Mouse (Mus musculus): ENCODE data around the gene Rtraf. TPM values are rescaled to one million over a fixed set of nuclear protein-coding genes. Genes with fewer than 3 reads are reported as not detected.
"Not testable (repeated sequence)": the region's sequence is repeated elsewhere in the genome, so short reads cannot be mapped to it uniquely, and the experiment has no call there.

Rtraf gene
- 163 and 184 TPM in 2 replicates for polyA plus RNA-seq (2015; fragmentation: Nextera tagmentation; extraction: Ambion mirVana)

DNA sequence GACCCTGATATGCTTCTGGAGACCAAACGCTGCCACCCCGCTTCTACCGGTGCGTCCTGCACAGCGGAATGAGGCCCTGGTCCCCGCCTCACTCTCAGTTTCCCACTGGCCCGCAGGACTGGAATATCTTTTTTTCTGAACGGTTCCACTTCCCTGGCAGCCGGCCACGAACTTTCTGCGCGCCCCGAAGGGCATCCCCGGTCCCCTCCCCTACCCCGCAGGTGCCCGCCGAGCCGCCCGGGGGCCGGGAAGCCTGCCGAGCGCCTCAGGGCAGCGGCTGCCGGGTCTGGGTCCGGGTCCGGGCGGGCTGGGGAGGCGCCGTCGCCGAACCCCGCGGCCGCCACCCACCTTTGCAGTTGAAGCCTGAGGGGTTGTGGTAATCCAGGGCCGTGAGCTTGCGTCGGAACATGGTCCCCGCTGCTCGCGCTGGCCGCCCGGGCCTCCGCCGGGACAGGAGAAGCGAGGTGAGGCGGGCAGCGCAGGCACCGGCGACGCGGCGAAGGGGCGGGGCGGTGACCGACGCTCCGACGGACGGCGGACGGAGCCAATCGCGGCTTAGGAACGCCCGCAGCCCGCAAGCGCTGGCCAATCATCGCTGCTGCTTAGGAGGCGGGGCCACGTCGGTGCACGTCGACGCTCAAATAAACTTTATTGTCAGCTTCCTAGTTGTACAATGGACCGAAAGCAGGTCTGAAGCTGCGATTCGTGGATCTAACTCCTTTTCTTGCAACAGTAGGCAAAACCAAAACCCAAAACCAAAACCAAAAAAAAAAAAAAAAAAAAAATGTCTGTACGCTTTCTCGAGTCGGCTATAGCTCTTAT is at the start of gene Rtraf:
TSS of gene Rtraf (minus strand) at position 504 of the 822 bp plus-strand sequence.
- Histone ChIP-seq H3K36me3 (ENCODE audit: control insufficient read depth, insufficient read depth) (peaks cover 13% of the 10 kb centered on the region), H3K9me3 (ENCODE audit: control insufficient read depth, low read length) (no peaks in the 10 kb centered on the region), H3K4me1 (replicated peaks; ENCODE audit: control insufficient read depth, insufficient read depth, low read length) (peaks cover 31% of the 10 kb centered on the region), H3K4me2 (ENCODE audit: low read length) (peak within 1 kb of the TSS; percentile 93), H3K27ac (ENCODE audit: low read length) (peak within 1 kb of the TSS; percentile 90), H3K9ac (replicated peaks; ENCODE audit: low read depth, low read length) (peak within 1 kb of the TSS; percentile 92), H3K27me3 (replicated peaks; ENCODE audit: control insufficient read depth, insufficient read depth, low read length) (no peaks in the 10 kb centered on the region), H3K4me3 (replicated peaks; ENCODE audit: low read length) (peak within 1 kb of the TSS; percentile 98)
- 1% methylated on average over 72 of the region's 80 CpGs for WGBS
- peak; percentile 97 for ATAC-seq

DNA sequence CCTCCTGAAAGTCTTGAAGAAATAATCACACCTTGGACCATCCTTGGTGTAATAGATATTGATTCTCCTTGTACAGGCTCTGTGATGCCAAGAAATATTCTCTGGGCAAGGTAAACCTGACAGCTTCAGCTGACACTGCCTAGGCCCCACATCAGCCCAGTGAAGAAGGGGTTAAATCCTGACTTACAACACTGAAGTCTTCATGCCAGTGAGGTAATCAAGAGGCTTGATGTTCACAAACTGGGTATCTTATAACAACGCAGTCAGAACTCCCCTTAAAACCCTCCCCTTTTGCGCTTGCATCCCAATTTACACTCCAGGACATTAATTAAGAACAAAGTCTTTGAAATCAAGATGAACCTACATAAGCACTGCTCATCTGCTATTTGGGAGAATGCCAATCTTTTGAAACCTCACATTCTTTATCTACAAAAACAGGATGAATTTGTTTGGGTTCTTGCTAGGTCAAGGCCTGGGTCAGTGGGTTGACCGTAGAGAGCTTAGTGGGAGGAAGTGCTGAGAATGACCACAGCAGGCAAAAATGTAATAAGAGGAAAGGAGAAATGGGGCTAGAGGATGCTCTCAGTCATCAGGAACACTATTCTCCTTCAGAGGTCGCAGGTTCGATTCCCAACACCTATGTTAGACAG is 43.8 kb upstream of the Rtraf start:
- no peaks in the 10 kb centered on the region for H3K36me3 ChIP-seq (ENCODE audit: control insufficient read depth, insufficient read depth)

DNA sequence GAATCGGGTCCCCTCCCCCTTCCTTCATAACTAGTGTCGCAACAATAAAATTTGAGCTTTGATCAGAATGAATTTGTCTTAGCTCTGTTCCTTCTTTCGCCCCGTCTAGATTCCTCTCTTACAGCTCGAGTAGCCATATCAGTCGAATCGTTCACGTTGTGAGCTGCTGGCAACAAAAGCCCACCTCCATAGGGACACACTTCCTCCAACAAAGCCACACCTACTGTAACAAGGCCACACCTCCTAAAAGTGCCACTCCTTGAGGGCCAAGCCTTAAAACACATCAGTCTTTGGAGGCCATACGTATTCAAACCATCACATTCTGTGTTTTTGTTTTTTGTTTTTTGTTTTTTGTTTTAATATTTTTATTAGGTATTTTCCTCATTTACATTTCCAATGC is 41.5 kb upstream of the Rtraf start:
- H3K4me1 ChIP-seq (replicated peaks; ENCODE audit: control insufficient read depth, insufficient read depth, low read length); H3K27ac ChIP-seq (ENCODE audit: low read length); H3K9me3 ChIP-seq (ENCODE audit: control insufficient read depth, low read length); H3K9ac ChIP-seq (replicated peaks; ENCODE audit: low read depth, low read length); H3K4me3 ChIP-seq (replicated peaks; ENCODE audit: low read length); H3K36me3 ChIP-seq (ENCODE audit: control insufficient read depth, insufficient read depth); H3K4me2 ChIP-seq (ENCODE audit: low read length); H3K27me3 ChIP-seq (replicated peaks; ENCODE audit: control insufficient read depth, insufficient read depth, low read length); ATAC-seq: not testable (repeated sequence)
- WGBS, result 82% methylated on average over 9 of the region's 9 CpGs

More for the DNA sequence above, 43.8 kb upstream of the Rtraf start:
- Histone ChIP-seq H3K9ac (replicated peaks; ENCODE audit: low read depth, low read length) (no peak overlapping the region), H3K9me3 (ENCODE audit: control insufficient read depth, low read length) (no peaks in the 10 kb centered on the region), H3K4me3 (replicated peaks; ENCODE audit: low read length) (no peak overlapping the region), H3K4me1 (replicated peaks; ENCODE audit: control insufficient read depth, insufficient read depth, low read length) (0 out of 2 replicates have a peak, but pooled peaks cover 2% of the 10 kb centered on the region), H3K27ac (ENCODE audit: low read length) (no peak overlapping the region), H3K27me3 (replicated peaks; ENCODE audit: control insufficient read depth, insufficient read depth, low read length) (no peaks in the 10 kb centered on the region), H3K4me2 (ENCODE audit: low read length) (no peak overlapping the region)
- 64% methylated on average over 5 of the region's 5 CpGs for WGBS
- ATAC-seq, result no peak

DNA sequence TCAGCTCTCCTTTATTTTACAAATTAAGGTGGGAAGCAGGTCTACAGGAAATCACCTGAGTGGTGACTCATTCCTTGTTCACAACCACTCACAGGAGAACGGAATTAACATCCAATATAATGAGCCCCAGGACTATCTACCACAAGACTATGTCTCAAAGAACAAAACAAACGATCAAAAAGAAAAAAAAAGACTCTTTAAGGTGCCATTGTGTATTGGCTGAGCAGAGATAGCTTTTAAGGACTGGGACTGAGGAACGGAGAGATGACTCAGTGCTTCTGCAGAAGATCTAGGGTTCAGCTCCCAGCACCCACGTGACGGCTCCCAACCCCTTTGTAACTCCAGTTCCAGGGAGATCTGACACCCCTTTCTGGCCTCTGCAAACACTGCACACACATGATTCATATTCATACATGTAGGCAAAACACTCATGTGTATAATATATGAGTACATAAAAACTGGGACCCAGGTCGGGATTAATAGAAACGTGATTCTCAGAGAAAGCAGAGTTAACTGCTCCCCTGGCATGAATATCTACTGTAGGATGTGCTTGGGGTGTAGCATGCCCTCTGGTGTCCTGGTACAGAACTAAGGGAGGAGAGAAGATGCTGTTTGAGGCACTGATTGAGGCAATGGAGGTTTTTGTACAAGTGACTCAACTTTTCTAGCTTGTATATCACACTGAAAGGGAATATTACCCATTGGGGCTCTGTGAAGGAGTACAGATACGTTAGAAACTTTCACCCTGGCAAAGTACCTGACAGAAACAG is 37.9 kb upstream of the Rtraf start:
- H3K9ac ChIP-seq (replicated peaks; ENCODE audit: low read depth, low read length), result no peak overlapping the region
- no peaks in the 10 kb centered on the region for H3K9me3 ChIP-seq (ENCODE audit: control insufficient read depth, low read length)
- no peak overlapping the region for H3K4me3 ChIP-seq (replicated peaks; ENCODE audit: low read length)
- no peak overlapping the region for H3K4me2 ChIP-seq (ENCODE audit: low read length)
- H3K36me3 ChIP-seq (ENCODE audit: control insufficient read depth, insufficient read depth), result no peaks in the 10 kb centered on the region
- no peak for ATAC-seq
- H3K27ac ChIP-seq (ENCODE audit: low read length), result no peak overlapping the region
- peaks cover 4% of the 10 kb centered on the region for H3K4me1 ChIP-seq (replicated peaks; ENCODE audit: control insufficient read depth, insufficient read depth, low read length)
- WGBS, result 85% methylated on average over 8 of the region's 8 CpGs
- H3K27me3 ChIP-seq (replicated peaks; ENCODE audit: control insufficient read depth, insufficient read depth, low read length), result no peaks in the 10 kb centered on the region

DNA sequence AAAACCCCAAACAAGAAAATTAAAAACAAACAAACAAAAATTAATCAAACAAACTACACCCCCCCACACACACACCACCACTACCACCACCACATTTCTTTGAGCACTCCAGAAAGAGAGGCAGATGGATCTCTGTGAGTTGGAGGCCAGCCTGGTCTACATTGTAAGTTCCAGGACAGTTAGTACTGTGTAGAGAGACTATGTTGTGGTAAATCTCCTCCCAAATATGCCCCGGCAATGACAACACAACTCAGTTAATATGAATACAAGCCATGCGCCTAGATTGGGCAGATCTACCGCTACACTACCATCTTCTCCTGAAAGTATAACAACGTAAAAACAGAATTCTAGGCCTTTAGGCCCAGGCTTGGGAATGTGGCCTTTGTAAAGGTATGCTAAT is 36.7 kb upstream of the Rtraf start:
- no peaks in the 10 kb centered on the region for H3K27me3 ChIP-seq (replicated peaks; ENCODE audit: control insufficient read depth, insufficient read depth, low read length)
- ATAC-seq, result no peak
- H3K36me3 ChIP-seq (ENCODE audit: control insufficient read depth, insufficient read depth), result no peaks in the 10 kb centered on the region
- no peaks in the 10 kb centered on the region for H3K9me3 ChIP-seq (ENCODE audit: control insufficient read depth, low read length)
- no peak overlapping the region for H3K4me3 ChIP-seq (replicated peaks; ENCODE audit: low read length)
- no peak overlapping the region for H3K27ac ChIP-seq (ENCODE audit: low read length)
- no peak overlapping the region for H3K9ac ChIP-seq (replicated peaks; ENCODE audit: low read depth, low read length)
- WGBS, result 93% methylated on average over 4 of the region's 4 CpGs
- peaks cover 4% of the 10 kb centered on the region for H3K4me1 ChIP-seq (replicated peaks; ENCODE audit: control insufficient read depth, insufficient read depth, low read length)
- H3K4me2 ChIP-seq (ENCODE audit: low read length), result no peak overlapping the region

DNA sequence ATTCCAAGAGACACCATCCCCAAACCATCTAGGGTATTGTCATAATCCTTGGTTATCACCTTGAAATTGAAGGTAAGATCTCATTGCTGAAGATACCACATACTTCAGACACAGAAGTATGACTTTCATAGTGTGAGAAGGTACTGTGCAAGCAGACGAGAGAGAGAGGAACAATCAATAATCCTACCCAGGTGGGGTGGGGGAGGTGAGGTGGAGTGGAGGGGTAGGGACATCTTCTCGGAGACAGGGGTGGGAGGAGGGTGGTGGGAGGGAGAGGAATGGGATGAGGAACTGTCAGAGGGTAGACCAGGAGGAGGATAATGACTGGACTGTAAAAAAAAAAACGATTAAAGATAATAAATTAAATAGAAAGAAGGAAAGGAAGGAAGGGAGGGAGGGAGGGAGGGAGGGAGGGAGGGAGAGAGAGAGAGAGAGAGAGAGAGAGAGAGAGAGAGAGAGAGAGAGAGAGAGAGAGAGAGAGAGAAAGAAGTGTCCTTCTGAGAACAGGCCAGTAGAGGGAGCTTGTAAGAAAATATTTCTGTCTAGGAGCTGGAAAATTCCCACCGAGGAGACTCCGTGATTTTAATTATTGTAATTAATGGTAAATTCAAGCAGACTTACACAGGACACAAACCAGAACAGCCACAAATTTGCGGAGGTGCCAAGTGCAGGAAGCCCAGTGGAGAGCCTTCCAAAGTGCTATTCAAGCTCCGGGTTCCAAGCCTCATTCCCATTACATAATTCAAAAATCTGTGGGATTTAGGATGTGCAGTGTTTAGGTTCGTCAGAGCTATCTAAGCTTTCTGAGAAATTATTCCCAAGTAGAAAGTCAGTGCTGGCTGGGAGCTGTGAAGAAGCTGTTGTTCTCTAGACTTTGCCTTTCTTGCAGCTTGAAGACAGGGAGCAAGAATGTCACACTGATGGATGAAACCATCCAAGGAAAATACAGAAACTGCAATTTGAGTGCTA is 35.5 kb upstream of the Rtraf start:
- H3K27ac ChIP-seq (ENCODE audit: low read length), result no peak overlapping the region
- no peak overlapping the region for H3K4me3 ChIP-seq (replicated peaks; ENCODE audit: low read length)
- no peaks in the 10 kb centered on the region for H3K27me3 ChIP-seq (replicated peaks; ENCODE audit: control insufficient read depth, insufficient read depth, low read length)
- peak; percentile 45 for ATAC-seq
- no peaks in the 10 kb centered on the region for H3K36me3 ChIP-seq (ENCODE audit: control insufficient read depth, insufficient read depth)
- WGBS, result 33% methylated on average over 7 of the region's 8 CpGs
- H3K4me2 ChIP-seq (ENCODE audit: low read length), result no peak overlapping the region; the same call in 1 of the 2 replicates
- no peak overlapping the region for H3K9ac ChIP-seq (replicated peaks; ENCODE audit: low read depth, low read length)
- no peaks in the 10 kb centered on the region for H3K9me3 ChIP-seq (ENCODE audit: control insufficient read depth, low read length)
- H3K4me1 ChIP-seq (replicated peaks; ENCODE audit: control insufficient read depth, insufficient read depth, low read length), result peaks cover 4% of the 10 kb centered on the region

DNA sequence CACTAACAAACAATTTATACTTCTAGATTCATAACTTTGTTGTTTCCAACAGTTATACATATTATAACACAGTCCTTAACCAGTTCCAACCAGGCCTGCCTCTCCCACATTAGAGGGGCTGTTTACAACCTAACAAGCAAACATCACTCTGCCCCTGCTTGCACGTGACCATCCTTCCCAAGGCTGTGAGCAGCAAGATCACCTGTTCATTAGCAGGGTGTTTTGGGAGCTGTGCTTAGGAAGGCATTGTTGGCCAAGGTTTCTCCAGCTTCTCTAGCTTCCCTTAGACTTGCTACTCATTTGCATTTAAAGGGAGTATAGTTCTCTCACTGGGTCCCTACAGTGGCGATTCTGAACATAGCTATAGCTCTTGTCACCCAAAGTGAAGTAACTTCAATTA is 34.7 kb upstream of the Rtraf start:
- Histone ChIP-seq H3K4me2 (ENCODE audit: low read length) (no peak overlapping the region), H3K27ac (ENCODE audit: low read length) (no peak overlapping the region), H3K9ac (replicated peaks; ENCODE audit: low read depth, low read length) (no peak overlapping the region), H3K36me3 (ENCODE audit: control insufficient read depth, insufficient read depth) (no peaks in the 10 kb centered on the region), H3K4me3 (replicated peaks; ENCODE audit: low read length) (no peak overlapping the region), H3K9me3 (ENCODE audit: control insufficient read depth, low read length) (no peaks in the 10 kb centered on the region), H3K4me1 (replicated peaks; ENCODE audit: control insufficient read depth, insufficient read depth, low read length) (peaks cover 4% of the 10 kb centered on the region), H3K27me3 (replicated peaks; ENCODE audit: control insufficient read depth, insufficient read depth, low read length) (no peaks in the 10 kb centered on the region)
- no peak for ATAC-seq
- WGBS, result 70% methylated on average over 2 of the region's 2 CpGs

DNA sequence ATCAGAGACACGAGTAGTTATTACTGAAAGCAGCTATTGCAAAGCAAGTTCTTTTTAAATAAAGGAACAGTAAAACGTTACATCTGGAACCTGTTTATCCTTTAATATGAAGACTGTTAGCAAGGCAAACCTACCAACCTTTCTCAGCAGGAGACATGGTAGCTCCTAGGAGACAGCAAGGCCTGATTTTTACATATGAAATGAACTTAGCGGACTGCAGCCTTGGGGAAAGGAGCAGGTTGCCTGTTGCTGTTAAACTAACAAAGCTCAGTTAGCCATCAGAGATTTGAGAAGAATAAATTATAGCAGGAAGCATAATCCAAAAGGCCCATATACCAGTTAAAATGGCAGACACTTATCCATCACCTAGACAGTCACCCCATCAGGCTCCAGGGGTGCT is 29.8 kb upstream of the Rtraf start:
- no peaks in the 10 kb centered on the region for H3K36me3 ChIP-seq (ENCODE audit: control insufficient read depth, insufficient read depth)
- 48% methylated on average over 3 of the region's 3 CpGs for WGBS
- no peak overlapping the region for H3K4me3 ChIP-seq (replicated peaks; ENCODE audit: low read length)
- H3K27ac ChIP-seq (ENCODE audit: low read length), result no peak overlapping the region
- H3K4me2 ChIP-seq (ENCODE audit: low read length), result no peak overlapping the region
- ATAC-seq, result no peak
- no peaks in the 10 kb centered on the region for H3K27me3 ChIP-seq (replicated peaks; ENCODE audit: control insufficient read depth, insufficient read depth, low read length)
- no peaks in the 10 kb centered on the region for H3K4me1 ChIP-seq (replicated peaks; ENCODE audit: control insufficient read depth, insufficient read depth, low read length)
- H3K9me3 ChIP-seq (ENCODE audit: control insufficient read depth, low read length), result no peaks in the 10 kb centered on the region
- H3K9ac ChIP-seq (replicated peaks; ENCODE audit: low read depth, low read length), result no peak overlapping the region

Measured in forebrain, embryonic 16.5 days (tissue).